Mouse (Mus musculus): ENCODE measurements around the gene Tcp10c. TPM values are rescaled to one million over a fixed set of nuclear protein-coding genes. Genes with fewer than 3 reads are reported as not detected.
"Not testable (repeated sequence)": the region's sequence is repeated elsewhere in the genome, so short reads cannot be mapped to it uniquely, and the experiment has no call there.

Tcp10c gene
- total RNA-seq (2021): not detected
- long read RNA-seq, experiment 1: 0 reads
- long read RNA-seq, experiment 2: 0 reads

- intact Hi-C loops (cut with DNase I); DNase-seq: not testable (repeated sequence)
Measured at GRCm38 (mm10) chr17:13354521-13354920, at the start of gene Tcp10c. Tcp10c (plus strand) TSS chr17:13354572.

- intact Hi-C loops (cut with DNase I): not testable (repeated sequence)
Measured at GRCm38 (mm10) chr17:13307852-13308251, 46.5 kb upstream of the Tcp10c start.

GRCm38 (mm10) chr17:13308344-13308743 is 46.0 kb upstream of the Tcp10c start:
- DNase-seq; intact Hi-C loops (cut with DNase I): not testable (repeated sequence)

More at GRCm38 (mm10) chr17:13307852-13308251, 46.5 kb upstream of the Tcp10c start:
- not testable (repeated sequence) for DNase-seq

GRCm38 (mm10) chr17:13308746-13309145 is 45.6 kb upstream of the Tcp10c start:
- intact Hi-C loops (cut with DNase I); DNase-seq: not testable (repeated sequence)

GRCm38 (mm10) chr17:13309182-13309631 is 45.2 kb upstream of the Tcp10c start:
- intact Hi-C loops (cut with DNase I): not testable (repeated sequence)
- peak in 1 of 2 experiments; percentile 14 for DNase-seq

GRCm38 (mm10) chr17:13329967-13330366 is 24.4 kb upstream of the Tcp10c start:
- intact Hi-C loops (cut with DNase I); DNase-seq: not testable (repeated sequence)

GRCm38 (mm10) chr17:13331179-13331578 is 23.2 kb upstream of the Tcp10c start:
- DNase-seq; intact Hi-C loops (cut with DNase I): not testable (repeated sequence)

GRCm38 (mm10) chr17:13332496-13332895 is 21.9 kb upstream of the Tcp10c start:
- intact Hi-C loops (cut with DNase I); DNase-seq: not testable (repeated sequence)

GRCm38 (mm10) chr17:13336979-13337749 is 17.2 kb upstream of the Tcp10c start:
- intact Hi-C loops (cut with DNase I): not testable (repeated sequence)
- peak; percentile 23 to 40 for DNase-seq

GRCm38 (mm10) chr17:13337931-13338330 is 16.4 kb upstream of the Tcp10c start:
- intact Hi-C loops (cut with DNase I); DNase-seq: not testable (repeated sequence)

- DNase-seq; intact Hi-C loops (cut with DNase I): not testable (repeated sequence)
Measured at GRCm38 (mm10) chr17:13340071-13340470, 14.3 kb upstream of the Tcp10c start.

GRCm38 (mm10) chr17:13345923-13346322 is 8.4 kb upstream of the Tcp10c start:
- DNase-seq; intact Hi-C loops (cut with DNase I): not testable (repeated sequence)

GRCm38 (mm10) chr17:13349563-13349962 is 4.8 kb upstream of the Tcp10c start:
- DNase-seq; intact Hi-C loops (cut with DNase I): not testable (repeated sequence)

- intact Hi-C loops (cut with DNase I); DNase-seq: not testable (repeated sequence)
Measured at GRCm38 (mm10) chr17:13353249-13353648, 1.1 kb upstream of the Tcp10c start.

- intact Hi-C loops (cut with DNase I); DNase-seq: not testable (repeated sequence)
Measured at GRCm38 (mm10) chr17:13362489-13362888, 8.1 kb downstream of the Tcp10c start.

- DNase-seq; intact Hi-C loops (cut with DNase I): not testable (repeated sequence)
Measured at GRCm38 (mm10) chr17:13363773-13364172, 9.4 kb downstream of the Tcp10c start.

- DNase-seq; intact Hi-C loops (cut with DNase I): not testable (repeated sequence)
Measured at GRCm38 (mm10) chr17:13364196-13364595, 9.8 kb downstream of the Tcp10c start.

- DNase-seq; intact Hi-C loops (cut with DNase I): not testable (repeated sequence)
Measured at GRCm38 (mm10) chr17:13367181-13367580, 12.8 kb downstream of the Tcp10c start.

- DNase-seq; intact Hi-C loops (cut with DNase I): not testable (repeated sequence)
Measured at GRCm38 (mm10) chr17:13368658-13369057, 14.3 kb downstream of the Tcp10c start.

GRCm38 (mm10) chr17:13370746-13371145 is 16.4 kb downstream of the Tcp10c start:
- DNase-seq; intact Hi-C loops (cut with DNase I): not testable (repeated sequence)

GRCm38 (mm10) chr17:13378341-13378740 is 24.0 kb downstream of the Tcp10c start:
- intact Hi-C loops (cut with DNase I); DNase-seq: not testable (repeated sequence)

All from heart, postnatal 14 days (tissue).